Mouse (Mus musculus) liver, postnatal 0 days (tissue): Measurements from ENCODE around the gene Tuba1c.

Experiments
- CTCF ChIP-seq: sonication (generic); IDR thresholded peaks from 2 replicates; pipeline ENCODE4 v1.5.1; 2016; ENCODE audit warnings: antibody characterized with exemption, low read depth
- EP300 ChIP-seq: IDR thresholded peaks from 2 replicates; pipeline ENCODE4 v1.6.1; 2016; ENCODE audit warnings: antibody characterized with exemption, low read depth, mild to moderate bottlenecking

DNA sequence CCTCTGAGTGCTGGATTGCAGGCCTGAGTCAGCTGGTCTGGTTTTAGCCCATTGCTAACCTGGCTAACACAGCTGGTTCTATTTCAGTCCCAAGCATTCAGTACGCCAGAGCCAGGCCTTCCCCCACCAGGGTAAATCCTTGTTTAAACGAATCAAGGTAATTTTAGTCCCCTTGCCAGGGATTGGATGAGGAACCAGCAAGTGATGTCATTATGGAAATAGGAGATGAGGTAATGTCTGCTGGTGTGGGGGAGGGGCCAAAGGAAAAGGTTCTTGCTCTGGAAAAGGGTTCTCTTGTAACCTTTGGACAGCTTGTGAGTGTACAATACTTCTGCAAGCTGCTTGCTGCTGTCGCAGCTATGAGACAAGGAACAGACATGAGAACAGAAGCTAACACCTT lies 15.2 kb downstream of the Tuba1c start:
- TF ChIP-seq CTCF (no peak), EP300 (no peak)
